Mouse (Mus musculus) intestine, embryonic 16.5 days (tissue): Measurements from ENCODE around the gene Mier2. TPM values are rescaled to one million over a fixed set of nuclear protein-coding genes. Genes with fewer than 3 reads are reported as not detected.
A peak's percentile ranks its signal among the peaks of the same experiment; 100 is the strongest.

ENCODE experiments used
- ATAC-seq: fragments of 200-750 bp; cut with Nextera tagmentation; 2 replicates; pipeline ENCODE4 v1.8.0; 2017; ENCODE audit warnings: moderate TSS enrichment, moderate library complexity
- H3K27ac ChIP-seq: fragments of 300-500 bp; sonication (generic); 2 replicates; pipeline ENCODE4 v1.5.1; 2014; ENCODE audit warnings: mild to moderate bottlenecking, low read length
- H3K27me3 ChIP-seq: fragments of 300-500 bp; sonication (generic); replicated peaks from 2 replicates; pipeline ENCODE4 v1.6.1; 2014; ENCODE audit warnings: low read length, control low read depth, mixed read lengths; ENCODE audit not compliant: control insufficient read depth, insufficient read depth
- H3K36me3 ChIP-seq: fragments of 300-500 bp; sonication (generic); 2 replicates; pipeline ENCODE4 v1.6.1; 2014; ENCODE audit warnings: low read length, control low read depth; ENCODE audit not compliant: control insufficient read depth, insufficient read depth
- H3K4me1 ChIP-seq: fragments of 300-500 bp; sonication (generic); 2 replicates; pipeline ENCODE4 v1.6.1; 2014; ENCODE audit warnings: low read length, control low read depth, mixed read lengths; ENCODE audit not compliant: control insufficient read depth, insufficient read depth
- H3K4me2 ChIP-seq: fragments of 300-500 bp; sonication (generic); 2 replicates; pipeline ENCODE4 v1.6.1; 2014; ENCODE audit warnings: low read depth, low read length, control low read depth
- H3K4me3 ChIP-seq: fragments of 300-500 bp; sonication (generic); 2 replicates; pipeline ENCODE4 v1.5.1; 2014; ENCODE audit warnings: mild to moderate bottlenecking, low read length
- H3K9ac ChIP-seq: fragments of 300-500 bp; sonication (generic); 2 replicates; pipeline ENCODE4 v1.6.1; 2014; ENCODE audit warnings: low read depth, low read length
- H3K9me3 ChIP-seq: fragments of 300-500 bp; sonication (generic); 2 replicates; pipeline ENCODE4 v1.6.1; 2016; ENCODE audit warnings: low read length, control low read depth; ENCODE audit not compliant: control insufficient read depth
- WGBS: fragments of 180-500 bp; shearing (Covaris S2); extraction: QIAGEN DNeasy Blood & Tissue Kit; methylation state at CpG from one replicate; pipeline ENCODE4 v1.1.7; 2014; 5-methylcytosine and 5-hydroxymethylcytosine counted together
- polyA plus RNA-seq: library from polyadenylated mRNA; unstranded; fragments of >200 nt; fragmentation: Nextera tagmentation; extraction: Ambion mirVana; gene quantifications from 2 replicates; pipeline ENCODE4 v1.2.1, GENCODE M21; 2015

The Mier2 gene
- polyA plus RNA-seq: 36.7 and 38.4 TPM in 2 replicates

GRCm38 (mm10) chr10:79554330-79555237 is at the start of gene Mier2:
Gene Mier2 (minus strand): TSS chr10:79555199.
- no peaks in the 10 kb centered on the region for H3K36me3 ChIP-seq
- H3K4me2 ChIP-seq: peak within 1 kb of the TSS; percentile 95
- H3K4me1 ChIP-seq: peaks cover 20% of the 10 kb centered on the region
- no peaks in the 10 kb centered on the region for H3K9me3 ChIP-seq
- WGBS: under 1% methylated on average over 102 of the region's 108 CpGs
- H3K4me3 ChIP-seq: peak within 1 kb of the TSS; percentile 90
- ATAC-seq: peak; percentile 89
- peak within 1 kb of the TSS; percentile 95 for H3K9ac ChIP-seq
- no peak within 1 kb of the TSS for H3K27ac ChIP-seq
- no peaks in the 10 kb centered on the region for H3K27me3 ChIP-seq

GRCm38 (mm10) chr10:79597936-79598230 is 42.9 kb upstream of the Mier2 start:
- no peak for ATAC-seq
- WGBS: 76% methylated on average over 4 of the region's 4 CpGs
- H3K9ac ChIP-seq: no peak overlapping the region

GRCm38 (mm10) chr10:79597051-79597935 is 42.3 kb upstream of the Mier2 start:
- H3K9me3 ChIP-seq: no peaks in the 10 kb centered on the region
- no peak overlapping the region for H3K4me3 ChIP-seq
- no peaks in the 10 kb centered on the region for H3K36me3 ChIP-seq
- no peaks in the 10 kb centered on the region for H3K4me1 ChIP-seq
- 42% methylated on average over 13 of the region's 13 CpGs for WGBS
- H3K27me3 ChIP-seq: no peaks in the 10 kb centered on the region
- no peak overlapping the region for H3K9ac ChIP-seq
- no peak for ATAC-seq
- no peak overlapping the region for H3K4me2 ChIP-seq
- no peak overlapping the region for H3K27ac ChIP-seq

More at GRCm38 (mm10) chr10:79597936-79598230, 42.9 kb upstream of the Mier2 start:
- Histone ChIP-seq H3K4me2 (no peak overlapping the region), H3K4me1 (no peaks in the 10 kb centered on the region), H3K27ac (no peak overlapping the region), H3K27me3 (no peaks in the 10 kb centered on the region), H3K4me3 (no peak overlapping the region), H3K36me3 (no peaks in the 10 kb centered on the region), H3K9me3 (no peaks in the 10 kb centered on the region)

- no peak overlapping the region for H3K4me3 ChIP-seq
- 51% methylated on average over 8 of the region's 8 CpGs for WGBS
- no peaks in the 10 kb centered on the region for H3K9me3 ChIP-seq
- H3K9ac ChIP-seq: no peak overlapping the region
- H3K36me3 ChIP-seq: no peaks in the 10 kb centered on the region
- H3K27ac ChIP-seq: no peak overlapping the region
- ATAC-seq: no peak
- no peaks in the 10 kb centered on the region for H3K27me3 ChIP-seq
- no peaks in the 10 kb centered on the region for H3K4me1 ChIP-seq
- H3K4me2 ChIP-seq: no peak overlapping the region
Measured at GRCm38 (mm10) chr10:79595590-79595929, 40.6 kb upstream of the Mier2 start.

- ATAC-seq: peak; percentile 83
- no peak overlapping the region for H3K4me2 ChIP-seq
- no peak overlapping the region for H3K9ac ChIP-seq
- 14% methylated on average over 17 of the region's 17 CpGs for WGBS
- H3K4me3 ChIP-seq: no peak overlapping the region
- H3K27me3 ChIP-seq: no peaks in the 10 kb centered on the region
- no peaks in the 10 kb centered on the region for H3K36me3 ChIP-seq
- no peaks in the 10 kb centered on the region for H3K9me3 ChIP-seq
- no peak overlapping the region for H3K27ac ChIP-seq
- no peaks in the 10 kb centered on the region for H3K4me1 ChIP-seq
Measured at GRCm38 (mm10) chr10:79594872-79595589, 40.0 kb upstream of the Mier2 start.

- ATAC-seq: no peak
- no peaks in the 10 kb centered on the region for H3K9me3 ChIP-seq
- no peak overlapping the region for H3K4me3 ChIP-seq
- H3K9ac ChIP-seq: no peak overlapping the region
- no peak overlapping the region for H3K27ac ChIP-seq
- no peaks in the 10 kb centered on the region for H3K4me1 ChIP-seq
- no peaks in the 10 kb centered on the region for H3K27me3 ChIP-seq
- WGBS: 51% methylated on average over 6 of the region's 6 CpGs
- no peak overlapping the region for H3K4me2 ChIP-seq
- no peaks in the 10 kb centered on the region for H3K36me3 ChIP-seq
Measured at GRCm38 (mm10) chr10:79594111-79594510, 39.1 kb upstream of the Mier2 start.

- Histone ChIP-seq H3K27me3 (no peaks in the 10 kb centered on the region), H3K4me3 (no peak overlapping the region), H3K4me2 (no peak overlapping the region), H3K27ac (no peak overlapping the region), H3K36me3 (no peaks in the 10 kb centered on the region), H3K4me1 (0 out of 2 replicates have a peak, but pooled peaks cover 3% of the 10 kb centered on the region), H3K9ac (no peak overlapping the region), H3K9me3 (no peaks in the 10 kb centered on the region)
- WGBS: 88% methylated on average over 1 of the region's 1 CpGs
- no peak for ATAC-seq
Measured at GRCm38 (mm10) chr10:79590702-79591101, 35.7 kb upstream of the Mier2 start.

GRCm38 (mm10) chr10:79587752-79588126 is 32.7 kb upstream of the Mier2 start:
- Histone ChIP-seq H3K9me3 (no peaks in the 10 kb centered on the region), H3K27me3 (no peaks in the 10 kb centered on the region), H3K36me3 (no peaks in the 10 kb centered on the region), H3K4me2 (no peak overlapping the region), H3K4me3 (no peak overlapping the region), H3K4me1 (0 out of 2 replicates have a peak, but pooled peaks cover 3% of the 10 kb centered on the region), H3K9ac (no peak overlapping the region), H3K27ac (no peak overlapping the region)
- 61% methylated on average over 4 of the region's 4 CpGs for WGBS
- peak; percentile 79 for ATAC-seq
